Mouse (Mus musculus) v-Abl transformed pro-B cells (cell line): ENCODE measurements around the gene Mc3r.

Experiments
- in situ Hi-C, 2 experiments: fragments of 400-800 bp; cut with MboI; formaldehyde crosslinking; loops; one replicate each; pipeline ENCODE4 v1.15.1; 2025; ENCODE audit not compliant: unreplicated experiment in 2 of 2

Mc3r gene

DNA sequence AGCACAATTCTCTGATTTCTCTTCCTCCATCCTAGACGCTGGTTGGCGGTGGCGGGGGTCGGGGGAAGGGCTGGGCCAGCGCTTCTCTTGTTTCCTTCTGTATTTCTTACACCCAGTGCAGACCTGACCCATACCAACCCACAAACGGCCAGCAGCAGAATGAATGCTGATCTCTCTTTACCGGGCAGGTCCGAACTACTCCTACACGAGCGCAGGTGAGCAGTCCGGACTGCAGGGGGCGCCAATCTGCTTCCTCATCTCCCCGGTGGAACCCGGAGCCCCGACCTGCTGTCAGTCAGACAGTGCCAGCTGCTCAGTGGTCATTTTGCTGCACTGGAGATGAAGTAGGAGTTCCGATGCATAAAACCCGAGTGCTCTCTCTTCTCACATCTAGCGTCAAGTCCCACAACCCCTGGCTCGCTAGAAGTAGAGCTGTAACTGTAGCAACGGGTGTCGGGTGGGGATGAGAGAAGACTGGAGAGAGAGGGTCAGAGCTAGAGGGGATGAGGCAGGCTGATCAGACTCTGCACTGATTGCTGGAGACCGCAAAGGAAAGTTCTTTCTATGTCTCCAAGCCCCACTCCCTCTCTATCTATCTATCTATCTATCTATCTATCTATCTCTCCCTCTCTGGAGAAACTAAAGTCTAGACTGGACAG lies at the start of gene Mc3r:
Gene Mc3r (plus strand): TSS at position 387 of the 659 bp plus-strand sequence.
- in situ Hi-C loops, result no loop called here

DNA sequence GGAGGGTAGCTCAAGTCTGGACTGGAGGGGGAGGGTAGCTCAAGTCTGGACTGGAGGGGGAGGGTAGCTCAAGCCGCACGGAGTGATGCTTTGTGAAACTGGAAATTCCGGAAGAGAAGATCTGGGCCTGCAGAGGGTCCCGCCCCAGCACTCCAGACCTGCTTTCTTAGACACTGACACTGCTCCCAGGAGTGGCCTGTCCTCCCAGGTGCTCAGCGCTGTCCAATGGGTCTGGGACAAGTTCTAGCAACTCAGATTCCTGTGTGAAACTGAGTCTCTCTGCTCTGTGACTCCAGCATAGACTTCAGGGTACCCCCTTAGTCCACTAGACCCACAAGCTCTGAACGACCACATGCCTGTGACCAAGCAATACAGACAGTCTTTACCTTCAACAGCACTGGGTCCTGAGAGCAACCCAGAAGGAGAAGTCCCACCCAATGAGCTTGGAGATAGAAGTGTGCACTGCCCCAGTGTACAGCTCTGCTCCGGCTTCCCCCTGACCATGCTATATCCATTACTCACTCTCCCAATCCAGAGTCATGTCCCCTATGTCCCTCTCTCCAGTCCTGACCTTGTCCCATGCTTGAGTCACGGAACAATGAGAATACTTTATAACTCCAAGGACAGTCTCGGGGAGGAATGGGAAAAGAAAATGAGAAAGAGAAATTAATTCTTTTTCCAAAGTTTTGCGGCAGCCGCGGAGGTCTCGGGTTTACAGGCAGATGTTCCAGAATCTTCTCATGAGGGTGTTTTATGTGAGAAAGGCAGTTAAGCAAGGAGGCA lies 46.1 kb upstream of the Mc3r start:
- in situ Hi-C loops, result loop anchor here (25.0 kb wide), 4 partner anchors 885 to 1840 kb away; no protein-coding TSS in a partner anchor

GRCm38 (mm10) chr2:172207003-172207402 lies 41.3 kb upstream of the Mc3r start:
- in situ Hi-C loops, result loop anchor here (25.0 kb wide), 4 partner anchors 880 to 1845 kb away; no protein-coding TSS in a partner anchor

GRCm38 (mm10) chr2:172213480-172213879 lies 34.8 kb upstream of the Mc3r start:
- in situ Hi-C loops, result loop anchor here (25.0 kb wide), 4 partner anchors 874 to 1851 kb away; no protein-coding TSS in a partner anchor

DNA sequence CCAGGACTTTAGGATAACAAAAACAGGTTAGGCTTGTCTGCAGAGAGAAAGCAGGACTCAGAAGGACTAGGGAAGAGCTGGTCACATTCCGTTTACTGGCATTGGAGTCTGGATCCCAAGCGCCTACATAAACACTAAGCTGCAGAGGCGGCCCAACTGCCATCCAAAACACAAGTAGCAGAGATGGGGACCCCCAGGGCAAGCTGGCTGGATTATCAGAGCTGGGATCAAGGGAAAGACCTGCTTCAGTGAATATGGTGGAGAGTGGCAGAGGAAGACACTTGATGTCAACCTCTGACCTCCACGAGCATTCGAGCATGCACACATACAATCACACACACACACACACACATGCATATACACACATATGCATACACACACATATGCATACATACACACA lies 34.0 kb upstream of the Mc3r start:
- in situ Hi-C loops, result loop anchor here (25.0 kb wide), 4 partner anchors 873 to 1852 kb away; no protein-coding TSS in a partner anchor

DNA sequence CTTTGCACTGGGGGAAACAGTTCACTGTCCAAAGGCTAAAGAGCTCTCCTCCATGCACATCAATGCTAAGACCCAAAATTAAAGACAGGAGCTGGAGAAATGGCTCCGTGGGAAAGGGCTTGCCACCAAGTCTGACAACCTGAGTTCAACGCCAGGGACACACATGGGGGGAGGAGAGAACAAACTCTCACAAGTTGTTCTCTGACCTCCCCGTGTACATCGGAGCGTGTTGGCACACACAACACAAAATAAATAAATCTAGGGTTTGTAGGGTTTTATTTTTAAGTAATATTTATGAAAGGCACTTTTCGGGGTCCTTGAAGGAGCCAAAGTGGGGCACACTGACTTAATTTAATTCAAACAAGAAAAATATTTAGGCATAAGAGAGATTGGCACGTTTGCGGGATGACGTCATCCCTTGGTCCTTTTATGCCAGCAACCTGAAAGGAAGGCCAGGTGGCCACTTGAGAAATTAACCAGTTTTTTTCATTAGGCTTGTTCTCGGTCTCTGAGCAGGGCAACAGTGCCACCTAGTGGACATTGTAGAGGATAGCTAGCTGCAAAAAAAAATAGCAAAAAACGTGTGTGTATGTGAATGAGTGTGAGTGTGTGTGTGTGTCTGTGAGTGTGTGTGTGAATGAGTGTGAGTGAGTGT lies 32.7 kb upstream of the Mc3r start:
- in situ Hi-C loops, result loop anchor here (25.0 kb wide), 4 partner anchors 872 to 1853 kb away; no protein-coding TSS in a partner anchor

DNA sequence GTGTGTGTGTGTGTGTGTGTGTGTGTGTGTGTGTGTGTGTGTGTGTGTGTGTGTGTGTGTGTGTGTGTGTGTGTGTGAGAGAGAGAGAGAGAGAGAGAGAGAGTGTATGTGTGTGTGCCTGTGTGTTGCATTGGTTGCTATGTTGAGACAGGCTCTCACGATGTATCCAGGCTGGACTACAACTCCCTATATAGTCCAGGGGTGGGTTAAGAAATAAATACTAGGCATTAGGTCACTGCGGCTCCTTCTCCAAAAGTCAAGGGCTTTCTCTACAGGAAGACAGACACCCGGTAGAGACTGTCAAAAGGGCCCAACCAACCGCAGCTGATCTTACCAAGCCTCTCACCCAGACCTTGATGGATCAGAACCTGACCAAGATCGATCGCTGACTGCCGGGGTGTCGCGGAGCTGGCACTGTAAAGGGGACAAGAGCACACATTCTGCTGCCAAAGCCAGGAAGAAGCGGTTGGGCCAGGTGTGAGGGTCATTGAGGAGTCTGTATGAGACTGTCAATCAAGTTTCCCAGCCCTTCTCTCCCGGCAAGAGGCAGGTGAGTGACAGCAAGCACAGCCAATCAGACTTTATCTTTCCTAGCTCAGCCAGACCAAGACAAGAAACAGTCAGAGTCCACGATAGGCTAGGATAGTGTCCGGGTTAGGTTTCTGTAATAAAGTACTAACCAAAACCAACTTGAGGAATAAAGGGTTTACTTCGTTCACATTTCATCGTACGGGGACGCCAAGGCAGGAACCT lies 32.0 kb upstream of the Mc3r start:
- in situ Hi-C loops, result loop anchor here (25.0 kb wide), 4 partner anchors 871 to 1854 kb away; no protein-coding TSS in a partner anchor

DNA sequence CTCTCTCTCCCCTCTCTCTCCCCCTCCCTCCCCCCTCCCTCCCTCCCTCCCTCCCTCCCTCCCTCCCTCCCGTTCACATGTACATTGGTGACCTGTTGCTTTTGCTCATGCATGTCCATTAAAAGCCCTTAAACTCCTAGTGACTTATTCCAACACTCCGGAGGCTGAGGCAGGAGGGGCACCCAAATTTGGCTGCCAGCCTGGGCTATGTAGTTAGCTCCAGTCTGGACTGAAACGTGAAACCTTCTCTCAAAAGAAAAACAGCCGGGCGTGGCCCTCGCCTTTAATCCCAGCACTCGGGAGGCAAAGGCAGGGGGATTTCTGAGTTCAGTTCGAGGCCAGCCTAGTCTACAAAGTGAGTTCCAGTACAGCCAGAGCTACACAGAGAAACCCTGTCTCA lies 30.4 kb upstream of the Mc3r start:
- in situ Hi-C loops, result loop anchor here (25.0 kb wide), 4 partner anchors 869 to 1856 kb away; no protein-coding TSS in a partner anchor

- in situ Hi-C loops, result loop anchor here (25.0 kb wide), 4 partner anchors 868 to 1857 kb away; no protein-coding TSS in a partner anchor
These were observed 29.1 kb upstream of the Mc3r start for GRCm38 (mm10) chr2:172219186-172219585.

GRCm38 (mm10) chr2:172221656-172222393 lies 26.5 kb upstream of the Mc3r start:
- in situ Hi-C loops, result loop anchor here (5.0 to 25.0 kb wide), 9 partner anchors 280 to 1860 kb away; no protein-coding TSS in a partner anchor

- in situ Hi-C loops, result loop anchor here (5.0 to 25.0 kb wide), 9 partner anchors 280 to 1860 kb away; no protein-coding TSS in a partner anchor
These were observed 25.9 kb upstream of the Mc3r start for GRCm38 (mm10) chr2:172222394-172222785.

DNA sequence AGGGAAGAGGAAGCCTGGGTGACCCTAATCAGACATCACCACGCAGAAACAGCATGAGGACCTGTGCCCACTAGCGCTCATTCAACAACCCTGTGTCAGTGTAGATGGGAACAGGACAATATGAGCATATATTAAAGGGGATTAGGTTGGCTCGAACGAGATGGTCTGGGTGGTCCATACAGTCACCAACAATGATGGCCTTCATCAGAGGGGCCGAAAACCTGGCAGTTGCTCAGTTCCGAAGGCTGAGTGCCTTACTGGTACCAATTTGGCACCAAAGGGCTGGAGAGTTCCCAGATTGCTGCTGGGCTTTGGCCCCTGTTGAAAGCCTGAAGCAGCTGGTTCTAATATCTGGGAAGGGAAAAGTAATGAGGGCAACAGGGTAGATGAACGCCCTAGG lies 25.4 kb upstream of the Mc3r start:
- in situ Hi-C loops, result loop anchor here (5.0 to 25.0 kb wide), 9 partner anchors 279 to 1861 kb away; no protein-coding TSS in a partner anchor

GRCm38 (mm10) chr2:172223451-172224200 lies 24.7 kb upstream of the Mc3r start:
- in situ Hi-C loops, result loop anchor here (5.0 to 25.0 kb wide), 9 partner anchors 279 to 1861 kb away; no protein-coding TSS in a partner anchor

GRCm38 (mm10) chr2:172226945-172227344 lies 21.3 kb upstream of the Mc3r start:
- in situ Hi-C loops, result loop anchor here (10.0 kb wide), 3 partner anchors 548 to 768 kb away; no protein-coding TSS in a partner anchor

DNA sequence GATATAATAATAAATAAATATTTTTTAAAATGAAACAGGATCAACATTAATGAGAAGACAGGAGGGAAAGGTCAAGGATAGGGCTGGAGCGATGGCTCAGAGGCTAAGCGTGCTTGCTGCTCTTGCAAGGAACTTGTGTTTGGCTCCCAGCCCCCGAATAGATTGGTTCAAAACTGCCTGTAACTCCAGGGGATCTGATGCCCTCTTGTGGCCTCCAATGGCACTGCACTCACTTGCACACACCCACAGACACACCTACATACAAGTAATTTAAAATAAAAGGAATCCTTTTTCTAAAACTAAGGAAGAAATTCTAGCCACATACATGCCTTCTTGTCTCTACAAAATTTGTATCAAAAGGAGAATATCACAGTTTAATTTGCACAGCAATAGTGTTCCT lies 20.5 kb upstream of the Mc3r start:
- in situ Hi-C loops, result loop anchor here (10.0 kb wide), 3 partner anchors 547 to 767 kb away; no protein-coding TSS in a partner anchor

DNA sequence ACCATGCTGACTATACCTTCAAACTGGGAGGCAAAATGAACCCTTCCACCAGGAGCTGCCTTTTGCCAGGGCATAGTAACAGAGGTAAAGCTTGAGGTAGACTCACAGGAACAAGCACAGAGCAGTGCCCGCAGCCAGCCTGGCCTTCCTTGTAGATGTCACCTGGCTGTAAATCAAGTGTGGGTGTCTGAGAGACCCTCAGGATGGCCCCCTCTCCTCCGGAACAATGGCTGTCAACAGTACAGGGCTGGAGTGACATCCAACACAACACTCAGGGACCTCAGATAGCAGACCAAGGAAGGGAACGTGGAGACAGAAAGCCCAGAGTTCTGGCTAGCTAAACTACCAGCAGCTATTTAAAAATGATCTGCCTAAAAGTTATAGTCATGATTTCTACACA lies 19.1 kb upstream of the Mc3r start:
- in situ Hi-C loops, result loop anchor here (10.0 kb wide), 3 partner anchors 546 to 766 kb away; no protein-coding TSS in a partner anchor

GRCm38 (mm10) chr2:172230126-172230525 lies 18.2 kb upstream of the Mc3r start:
- in situ Hi-C loops, result no loop called here

- in situ Hi-C loops, result no loop called here
These were observed 10.1 kb upstream of the Mc3r start for GRCm38 (mm10) chr2:172238220-172238619.
